Mouse (Mus musculus) skeletal muscle tissue, adult 2 months (tissue): ENCODE data around the gene Ly75.

Experiments used
- DNase-seq: peaks from one replicate; pipeline ENCODE4 v3.0.0-alpha.2; 2012; ENCODE audit warnings: low read depth, low spot score

Ly75 gene

DNA sequence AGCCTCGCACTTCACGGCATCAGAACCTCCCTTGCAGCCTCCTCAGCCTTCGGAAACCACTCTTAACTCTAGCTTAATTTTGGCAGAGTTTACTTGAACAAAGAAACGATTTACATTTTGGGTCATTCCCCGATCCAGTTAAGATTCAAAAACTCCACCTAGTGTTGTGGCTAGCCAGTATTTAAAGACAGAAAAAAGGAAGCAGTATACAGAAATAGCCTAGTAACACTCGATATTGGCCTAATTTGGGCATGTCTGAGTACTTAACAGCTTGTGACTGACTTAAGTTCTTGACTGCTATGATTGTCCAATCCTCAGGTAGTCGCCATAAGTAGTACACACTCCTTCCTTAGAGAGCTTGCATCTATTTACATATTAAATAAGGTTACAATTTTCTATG is 56.2 kb downstream of the Ly75 start:
- DNase-seq = no peak

DNA sequence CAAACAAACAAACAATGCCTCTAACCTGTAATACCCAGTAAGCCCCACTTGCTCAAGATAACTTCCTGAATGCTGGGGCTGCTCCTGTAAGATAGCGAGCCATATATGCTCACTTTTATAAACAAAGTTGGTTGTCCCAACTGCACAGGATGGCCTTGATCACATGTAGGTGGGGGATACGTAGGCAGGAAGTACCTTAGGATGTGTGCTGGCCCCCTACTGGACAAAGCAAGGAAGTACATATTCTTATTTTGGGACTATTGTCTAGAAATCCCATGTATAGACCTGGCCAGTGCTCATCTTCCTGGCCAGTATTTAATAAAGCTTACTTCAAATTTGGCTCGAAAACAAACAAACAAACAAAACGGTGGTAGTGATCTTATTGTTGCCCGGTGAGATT is 59.7 kb downstream of the Ly75 start:
- no peak for DNase-seq

DNA sequence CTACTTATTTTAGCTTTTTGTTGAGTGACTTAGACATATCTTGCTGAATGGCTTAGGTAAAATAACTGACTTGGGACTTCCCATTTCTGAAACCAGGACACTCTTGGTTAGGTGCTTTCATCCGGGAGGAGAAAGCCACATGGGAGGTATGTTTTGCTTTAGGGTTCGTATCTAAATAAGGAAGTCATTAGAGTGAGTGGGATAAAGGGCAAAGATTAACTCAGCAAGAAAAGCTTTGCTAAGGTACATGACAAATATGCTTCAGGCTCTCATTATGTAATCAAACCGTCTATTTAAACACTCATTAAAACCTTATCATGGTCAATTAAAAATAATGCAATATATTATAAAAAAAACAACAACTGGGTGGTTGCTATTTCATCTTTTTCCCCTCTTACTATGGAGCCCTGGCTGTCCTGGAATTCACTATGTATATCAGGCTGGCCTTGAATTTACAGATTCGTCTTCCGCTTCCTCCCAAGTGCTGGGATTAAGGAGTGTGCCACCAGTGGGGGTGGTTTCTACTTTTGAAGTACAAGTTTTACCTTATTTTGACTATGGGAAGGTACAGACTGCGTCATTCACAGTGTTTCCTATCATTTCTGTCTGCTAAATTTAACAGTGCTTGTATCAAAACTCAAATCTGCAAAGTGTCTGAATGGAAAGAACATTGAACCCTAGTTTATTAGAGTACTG is 60.9 kb downstream of the Ly75 start:
- no peak for DNase-seq

DNA sequence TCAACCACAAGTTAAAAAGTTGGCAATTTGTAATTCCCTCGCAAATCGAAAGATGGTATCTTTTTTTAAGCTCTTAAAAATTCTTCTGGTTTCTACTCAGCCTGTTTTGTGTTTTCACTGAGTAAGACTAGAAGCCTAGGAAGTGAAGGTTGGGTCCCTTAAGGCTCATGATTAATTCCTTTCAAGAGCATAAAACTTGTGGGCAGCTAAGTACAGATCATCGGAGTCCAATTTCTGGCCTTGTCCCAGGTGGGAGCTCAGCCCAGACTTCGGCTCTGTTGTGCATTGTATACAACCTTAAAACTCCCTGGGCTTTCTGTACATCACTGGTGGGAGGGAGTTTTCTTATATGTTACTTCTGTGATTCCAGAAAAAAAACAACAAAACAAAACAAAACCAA is 79.3 kb downstream of the Ly75 start:
- no peak for DNase-seq

DNA sequence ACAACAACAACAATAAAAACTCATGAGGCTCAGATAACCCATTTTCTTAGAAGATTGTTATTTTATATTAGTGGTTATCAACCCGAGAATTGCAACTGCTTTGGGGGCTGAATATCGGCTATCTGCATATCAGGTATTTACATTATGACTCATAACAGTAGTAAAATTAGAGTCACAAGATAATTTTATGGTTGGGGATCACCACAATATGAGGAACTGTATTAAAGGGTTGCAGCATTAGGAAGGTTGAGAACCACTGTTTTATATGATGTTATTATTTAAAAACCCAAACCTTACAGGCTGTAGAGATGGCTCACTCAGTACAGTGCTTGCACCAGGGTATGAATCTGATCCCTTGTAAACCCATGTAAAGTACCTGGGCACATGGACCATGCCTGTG is 83.8 kb downstream of the Ly75 start:
- DNase-seq = no peak

DNA sequence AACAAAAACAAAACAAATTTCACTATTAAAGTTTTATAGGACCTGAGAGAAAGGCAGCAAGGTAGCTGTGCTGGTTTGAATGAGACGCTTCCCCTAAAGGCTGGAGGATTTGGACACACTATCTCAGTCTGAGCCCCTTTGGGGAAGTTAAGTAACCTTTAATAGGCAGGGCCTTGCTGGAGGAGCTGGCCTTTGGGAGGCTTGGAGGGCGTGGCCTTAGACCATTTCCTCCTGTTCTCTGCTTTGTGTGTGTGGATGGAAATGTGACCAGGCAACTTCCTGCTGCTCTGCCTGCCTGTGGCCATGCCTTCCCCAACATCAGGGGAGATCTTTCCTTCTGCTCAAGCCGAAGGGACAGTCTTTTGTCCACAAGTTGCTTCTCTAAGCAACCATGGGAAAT is 84.8 kb downstream of the Ly75 start:
- DNase-seq = no peak

DNA sequence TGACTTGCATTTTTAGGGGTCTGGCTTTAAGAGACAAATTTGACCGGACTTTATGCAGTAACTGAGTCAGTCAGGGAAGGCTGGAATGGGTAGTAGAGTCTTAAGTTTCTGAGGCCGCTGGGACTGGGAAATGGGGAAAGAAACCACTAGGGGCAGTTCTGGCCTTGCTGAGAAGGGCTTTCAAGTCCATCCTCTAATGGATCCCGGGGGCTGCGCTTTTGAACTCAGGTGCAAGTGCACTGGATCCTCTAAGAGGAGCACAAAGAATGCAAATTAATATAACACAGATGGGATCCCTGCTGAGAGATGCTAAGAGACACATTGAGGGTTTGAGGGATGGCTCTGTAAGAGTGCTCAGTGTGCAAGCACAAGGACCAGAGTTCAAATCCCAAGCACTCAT is 91.7 kb downstream of the Ly75 start:
- no peak for DNase-seq

DNA sequence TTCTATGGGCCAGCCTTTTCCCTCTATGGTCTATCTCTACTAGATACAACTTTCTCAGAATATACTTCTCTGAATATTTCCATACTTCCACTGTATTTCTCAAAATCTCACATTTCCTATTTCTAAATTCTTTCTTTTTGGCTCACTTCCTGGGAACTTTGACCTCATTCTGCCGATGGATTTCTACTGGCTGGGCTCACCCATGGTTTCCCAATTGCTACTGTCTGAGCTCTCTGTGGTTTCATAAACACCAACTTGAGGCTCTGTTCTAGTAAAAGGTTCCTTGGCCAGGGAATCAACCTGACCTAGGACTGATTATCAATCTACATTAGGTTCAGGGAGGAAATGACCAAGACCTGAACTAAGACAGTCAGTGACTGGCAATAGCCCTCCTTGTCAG is 93.7 kb downstream of the Ly75 start:
- no peak for DNase-seq

DNA sequence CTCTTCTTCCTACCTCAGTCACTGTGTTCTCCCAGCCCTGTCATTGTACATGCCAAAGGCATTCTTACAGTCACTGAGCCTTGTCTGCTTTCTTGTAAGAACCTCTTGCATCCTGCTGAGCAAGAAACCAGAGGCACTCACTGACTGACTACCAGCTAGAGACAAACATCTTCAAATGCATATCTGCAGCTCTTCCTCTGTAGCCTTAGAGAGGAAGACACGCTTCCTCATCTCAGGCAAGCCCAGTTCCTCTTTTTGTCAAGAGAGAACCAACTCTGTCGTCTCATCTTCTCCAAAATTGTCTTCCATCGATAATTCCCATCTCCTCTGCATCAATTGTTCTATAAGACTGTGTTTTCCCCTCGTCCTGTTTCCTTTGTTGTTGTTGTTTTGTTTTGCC is 94.5 kb downstream of the Ly75 start:
- DNase-seq = peak; percentile 25

DNA sequence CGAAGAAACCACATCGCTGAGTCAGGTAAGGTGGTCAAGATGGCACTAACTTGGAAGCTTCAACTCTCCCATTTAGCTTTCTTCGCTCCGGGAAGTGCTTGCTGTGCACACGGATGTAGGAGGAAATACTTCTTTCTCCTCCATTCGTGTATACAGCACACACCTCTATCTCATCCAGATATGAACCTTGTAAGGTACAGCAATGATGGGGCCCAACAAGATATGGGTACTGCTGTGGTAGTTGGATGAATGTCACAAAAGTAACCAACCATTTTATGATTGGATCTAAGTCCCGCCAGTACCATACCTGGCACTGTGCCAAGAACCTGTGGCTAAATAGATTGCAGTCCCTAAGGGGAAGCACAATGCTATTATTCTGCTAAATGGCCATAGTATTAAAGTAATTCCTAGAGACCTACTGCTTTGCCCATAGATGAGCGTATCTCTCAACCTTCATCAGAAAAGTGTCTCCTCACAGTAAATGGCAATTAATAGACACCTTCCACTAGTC is 97.9 kb downstream of the Ly75 start:
- DNase-seq = no peak

DNA sequence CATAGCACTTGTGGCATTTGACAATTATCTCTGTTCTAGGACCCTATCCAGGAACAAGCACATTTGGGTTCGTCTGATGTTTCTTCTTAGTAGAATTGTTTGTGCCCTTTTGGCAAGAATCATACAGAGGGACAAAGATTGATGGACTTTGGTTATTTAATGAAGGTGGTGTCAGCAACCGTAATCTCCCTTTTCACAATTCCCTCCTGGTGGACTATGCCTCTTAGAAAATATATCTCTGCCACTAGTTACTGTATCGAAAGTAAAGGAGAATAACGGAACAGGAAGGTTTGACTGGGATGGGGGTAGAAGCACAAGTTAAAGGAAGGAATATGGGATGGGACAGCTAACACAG is 98.7 kb downstream of the Ly75 start, which contains the start of gene Cd302:
Gene Cd302 (minus strand): TSS at position 22 of the 355 bp plus-strand sequence.
- no peak for DNase-seq

DNA sequence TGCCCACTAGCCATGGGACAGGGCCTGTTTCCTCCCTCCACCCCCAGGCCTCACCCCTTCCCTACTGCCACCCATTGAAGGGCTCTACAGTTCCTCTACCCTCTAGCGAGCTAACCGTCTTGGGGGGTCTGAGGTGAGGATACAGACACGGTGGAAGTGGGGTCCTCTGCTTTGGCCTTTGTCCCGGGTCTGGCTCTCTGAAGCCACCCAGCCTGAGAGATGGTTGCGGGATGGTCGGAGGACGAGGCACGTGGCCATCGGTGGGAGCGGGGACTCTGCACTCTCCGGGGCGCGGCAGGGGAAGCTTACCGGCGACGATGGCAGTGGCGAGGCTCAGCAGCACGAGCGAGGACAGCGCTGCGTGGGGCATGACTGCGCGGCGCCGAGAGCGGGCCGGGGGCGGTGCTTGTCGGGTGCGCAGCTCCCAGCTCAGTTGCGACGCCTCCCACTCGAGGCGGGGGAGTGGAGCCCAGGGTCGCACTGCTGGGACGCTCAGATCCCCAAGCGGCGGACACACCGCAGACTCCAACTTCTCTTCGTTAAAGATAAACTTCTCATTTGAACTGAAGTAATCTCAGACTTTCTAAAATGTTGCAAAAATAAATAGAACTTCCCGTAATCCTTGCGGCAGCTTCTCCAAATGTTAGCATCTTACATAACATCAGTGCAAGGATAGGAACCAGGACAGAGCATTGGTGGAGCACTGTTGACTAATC is 99.2 kb downstream of the Ly75 start:
- peak; percentile 30 for DNase-seq

DNA sequence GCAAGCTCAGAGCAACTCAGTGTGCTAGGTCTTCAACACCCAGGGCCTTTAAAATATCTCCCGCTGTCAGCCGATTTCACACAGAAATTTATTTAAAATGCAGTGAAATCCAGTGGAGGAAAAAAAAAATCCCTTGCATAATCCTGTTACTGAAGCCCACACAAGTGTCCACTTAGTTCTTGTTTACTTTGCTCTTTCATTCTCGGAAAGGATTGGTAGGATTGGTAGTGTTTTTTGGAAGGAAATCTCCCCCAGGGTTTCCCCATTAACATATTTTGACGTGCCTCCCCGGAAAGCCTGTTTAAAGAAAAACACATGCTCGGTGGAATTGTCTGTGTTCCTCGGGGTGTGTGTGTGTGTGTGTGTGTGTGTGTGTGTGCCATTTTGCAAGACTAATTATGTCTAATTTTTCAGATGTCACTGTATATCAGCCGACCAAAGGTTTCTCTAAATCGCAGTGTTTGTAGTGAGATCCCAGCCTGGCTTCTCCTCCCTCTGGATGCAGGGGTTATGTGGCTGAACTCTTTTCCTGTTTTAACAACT is 99.8 kb downstream of the Ly75 start:
- DNase-seq = no peak

DNA sequence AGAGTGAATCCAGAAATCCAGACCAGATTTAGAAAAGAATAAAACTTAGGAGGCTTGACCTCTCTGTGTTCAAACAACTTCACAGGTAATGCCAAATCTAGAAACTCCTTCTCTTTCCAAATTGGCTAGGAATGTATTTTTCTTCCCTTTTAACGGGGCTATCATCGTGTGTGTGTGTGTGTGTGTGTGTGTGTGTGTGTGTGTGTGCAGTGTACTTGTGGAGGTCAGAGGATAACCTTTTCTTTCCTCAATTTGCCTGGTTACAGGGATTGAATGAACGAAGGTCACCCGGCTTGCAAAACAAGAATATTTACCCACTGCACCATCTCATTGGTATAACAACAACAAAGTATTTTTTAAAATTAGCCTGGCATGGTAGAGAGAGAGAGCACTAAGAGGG is 100.5 kb downstream of the Ly75 start:
- DNase-seq = no peak

DNA sequence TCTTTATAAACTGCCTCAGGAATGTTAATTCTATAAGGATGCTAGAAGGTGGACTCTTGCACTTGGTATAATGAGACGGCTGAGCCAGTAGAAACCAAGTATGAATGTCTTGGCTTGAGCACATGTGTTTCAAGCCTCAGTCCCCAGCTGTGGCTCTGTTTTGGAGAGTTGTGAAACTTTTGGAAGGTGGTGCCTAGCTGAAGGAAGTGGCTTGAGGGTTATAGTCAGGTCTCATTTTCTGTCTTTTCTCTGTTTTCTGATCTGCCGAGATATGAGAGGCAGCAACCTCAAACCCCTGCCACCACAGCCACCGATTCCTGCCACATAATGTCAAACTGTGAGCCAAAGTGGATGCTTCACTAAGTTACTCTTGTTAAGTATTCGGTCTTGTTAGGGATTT is 104.5 kb downstream of the Ly75 start:
- no peak for DNase-seq

DNA sequence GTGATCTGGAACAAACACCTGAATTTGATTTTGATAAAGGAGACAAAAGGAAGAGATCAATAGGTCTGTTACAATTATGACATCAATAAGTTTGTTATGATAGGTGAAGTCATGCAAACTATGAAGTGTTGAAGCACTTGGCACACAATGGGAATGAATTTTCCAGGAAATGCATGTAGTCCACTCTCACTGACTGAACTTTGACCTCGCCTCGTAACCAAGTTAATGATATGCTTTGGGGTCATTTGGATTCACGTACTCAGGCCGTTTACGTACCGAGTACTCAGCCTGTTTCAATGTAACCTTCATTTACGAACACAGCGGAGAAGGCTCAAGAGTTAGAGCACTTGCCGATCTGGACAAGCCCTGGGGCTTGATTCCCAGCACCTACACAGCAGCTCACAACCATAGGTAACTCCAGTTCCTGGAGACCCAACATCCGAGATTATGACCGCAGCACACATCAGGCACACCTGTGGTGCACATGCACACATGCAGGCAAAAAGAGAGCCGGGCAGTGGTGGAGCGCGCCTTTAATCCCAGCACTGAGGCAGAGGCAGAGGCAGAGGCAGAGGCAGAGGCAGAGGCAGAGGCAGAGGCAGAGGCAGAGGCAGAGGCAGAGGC is 113.1 kb downstream of the Ly75 start:
- no peak for DNase-seq

DNA sequence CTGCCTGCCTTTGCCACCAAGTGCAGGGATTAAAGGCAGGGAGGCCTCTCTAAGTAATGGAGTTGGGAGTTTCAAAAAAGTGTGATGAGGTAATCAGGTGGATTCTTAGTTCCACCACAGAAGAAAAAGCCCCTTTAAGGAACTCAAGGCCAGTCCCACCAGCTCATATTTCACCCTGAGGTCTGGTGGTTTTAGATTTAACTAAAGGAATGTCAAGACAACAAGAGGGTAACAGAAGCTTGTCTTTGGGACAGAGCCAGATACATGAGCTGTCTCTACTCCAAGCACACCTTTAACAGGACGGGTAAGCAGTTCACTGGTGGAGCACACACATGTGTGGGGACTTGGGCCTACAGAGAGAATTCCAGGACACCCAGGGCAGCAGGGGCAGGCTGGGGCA is 115.5 kb downstream of the Ly75 start:
- no peak for DNase-seq

DNA sequence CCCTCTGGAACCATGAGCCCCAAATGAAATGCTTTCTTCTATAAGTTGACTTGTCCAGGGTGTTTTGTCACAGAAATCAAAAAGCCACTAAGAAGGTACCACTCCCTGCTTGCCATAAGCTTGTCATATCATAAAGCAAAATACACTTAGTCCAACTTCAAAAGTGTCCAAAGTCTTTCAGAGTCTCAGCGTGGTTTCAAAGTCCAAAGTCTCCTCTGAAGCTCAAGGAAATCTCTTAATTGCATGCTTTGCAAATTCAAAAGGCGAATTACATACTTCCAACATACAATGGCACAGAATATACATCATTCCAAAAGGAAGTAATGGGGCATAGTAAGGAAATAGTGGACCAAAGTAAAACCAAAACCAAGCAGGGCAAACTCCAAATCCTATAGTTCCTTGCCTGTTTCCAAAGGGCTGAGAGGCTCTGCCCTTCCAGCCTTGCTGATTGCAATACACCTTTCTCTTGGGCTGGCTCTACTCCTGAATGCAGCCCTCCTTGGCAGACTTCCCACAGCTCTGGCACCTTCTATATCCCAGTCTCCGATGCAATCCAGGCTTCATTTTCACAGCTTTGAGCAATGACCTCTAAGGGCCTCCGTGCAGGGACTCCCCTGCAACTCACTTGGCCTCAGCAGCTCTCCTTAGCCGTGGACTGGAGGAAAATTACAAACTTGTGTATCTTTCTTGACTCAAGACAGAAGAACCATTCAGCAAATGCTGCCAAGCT is 122.3 kb downstream of the Ly75 start:
- DNase-seq = no peak

DNA sequence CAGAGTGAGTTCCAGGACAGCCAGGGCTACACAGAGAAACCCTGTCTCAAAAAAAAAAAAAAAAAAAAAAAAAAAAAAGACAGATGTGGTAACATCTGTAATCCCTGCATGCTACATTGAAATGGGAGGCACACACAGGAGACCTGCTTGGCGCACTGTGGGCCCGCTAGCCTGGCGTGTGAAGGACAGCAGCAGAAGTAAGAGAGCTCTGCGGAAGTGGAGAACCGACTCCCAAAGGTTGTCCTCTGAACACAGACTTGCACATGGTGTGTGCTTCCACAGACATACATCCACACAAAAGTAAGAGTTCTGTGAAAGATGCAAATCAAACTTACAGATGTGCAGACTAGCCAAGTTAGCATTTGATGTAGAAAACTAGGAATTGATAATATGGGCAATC is 123.9 kb downstream of the Ly75 start:
- no peak for DNase-seq

DNA sequence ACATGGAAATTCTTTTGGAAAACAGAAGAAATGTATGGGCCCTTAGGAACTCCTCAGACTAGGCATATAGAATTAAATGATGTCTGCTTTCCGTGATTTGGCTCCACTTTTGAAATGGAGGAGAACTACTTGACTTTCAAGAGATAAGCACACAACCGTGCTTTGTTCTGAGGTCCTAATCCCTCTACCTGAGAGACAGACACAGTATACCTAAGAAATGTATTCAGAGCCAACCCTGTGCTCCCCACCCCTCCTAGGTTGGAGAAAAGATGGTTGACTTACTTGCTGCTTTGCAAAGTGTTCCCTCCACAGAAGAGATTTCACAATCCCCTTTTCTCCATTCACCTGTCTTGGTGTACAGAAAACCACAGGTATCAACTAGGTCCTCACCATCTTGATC is 126.4 kb downstream of the Ly75 start:
- no peak for DNase-seq

DNA sequence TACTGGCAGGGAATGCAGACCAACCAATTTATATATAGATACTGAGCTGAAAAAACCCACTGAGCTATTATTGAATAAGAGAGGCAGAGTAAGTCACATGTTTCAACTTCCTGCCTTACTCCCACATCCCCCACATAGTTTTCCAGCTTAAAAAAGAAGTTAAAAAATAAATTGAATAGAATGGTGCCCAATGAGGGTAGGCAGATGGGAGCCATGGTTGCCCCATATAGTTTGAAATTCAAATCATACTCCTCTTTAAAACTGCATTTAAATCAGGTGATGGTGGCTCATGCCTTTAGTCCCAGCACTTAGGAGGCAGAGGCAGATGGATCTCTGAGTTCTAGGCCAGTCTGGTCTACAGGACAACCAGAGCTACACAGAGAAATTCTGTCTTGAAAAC is 129.6 kb downstream of the Ly75 start:
- no peak for DNase-seq

DNA sequence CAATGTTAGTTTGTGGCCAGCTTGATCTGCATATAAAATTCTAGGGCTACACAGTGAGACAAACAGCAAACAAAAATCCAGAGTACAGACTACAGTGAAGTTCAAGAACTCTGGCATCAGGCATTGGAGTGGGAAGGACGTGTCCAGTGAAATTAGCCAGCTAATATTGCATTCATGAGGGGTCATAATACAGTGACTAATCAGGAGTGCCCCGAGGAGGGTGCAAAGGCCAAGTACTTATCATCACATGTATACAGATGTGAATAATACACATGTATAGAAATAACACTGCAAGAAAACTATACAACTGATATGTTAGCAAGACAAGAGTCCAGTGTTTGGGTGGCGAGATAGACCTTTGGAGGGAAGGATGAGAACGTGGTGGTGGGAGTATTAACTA is 130.3 kb downstream of the Ly75 start:
- no peak for DNase-seq
